Mouse (Mus musculus): ENCODE results near the gene Taok2.

GRCm38 (mm10) chr7:126897390-126898101 is 13.0 kb upstream of the Taok2 start:
- TF ChIP-seq CTCF (IDR thresholded peaks at IDR 0.05) (no peak), POLR2A (IDR thresholded peaks at IDR 0.05; ENCODE audit: insufficient read depth, low read depth, low read length) (peak; percentile 70)
